Mouse (Mus musculus): ENCODE data around the gene Teddm3.
"Not testable (repeated sequence)": the region's sequence is repeated elsewhere in the genome, so short reads cannot be mapped to it uniquely, and the experiment has no call there.

The Teddm3 gene

GRCm38 (mm10) chr16:21149896-21150295, 3.9 kb downstream of the Teddm3 start:
- DNase-seq (ENCODE audit: extremely low spot score) = no peak

- DNase-seq (ENCODE audit: extremely low spot score) = not testable (repeated sequence)
These were observed 5.3 kb downstream of the Teddm3 start for GRCm38 (mm10) chr16:21148451-21148850.

GRCm38 (mm10) chr16:21136312-21137083, 17.3 kb downstream of the Teddm3 start:
- DNase-seq (ENCODE audit: extremely low spot score) = no peak

GRCm38 (mm10) chr16:21127666-21128065, 26.1 kb downstream of the Teddm3 start:
- not testable (repeated sequence) for DNase-seq (ENCODE audit: extremely low spot score)

GRCm38 (mm10) chr16:21122776-21123175, 31.0 kb downstream of the Teddm3 start:
- not testable (repeated sequence) for DNase-seq (ENCODE audit: extremely low spot score)

- DNase-seq (ENCODE audit: extremely low spot score) = no peak
These were observed 37.7 kb downstream of the Teddm3 start for GRCm38 (mm10) chr16:21116078-21116477.

GRCm38 (mm10) chr16:21109473-21109872, 44.3 kb downstream of the Teddm3 start:
- no peak for DNase-seq (ENCODE audit: extremely low spot score)
